Mouse (Mus musculus) urinary bladder, postnatal 14 days (tissue): Measurements from ENCODE around the gene Erc2.

Experiments used
- DNase-seq: peaks from one replicate; pipeline ENCODE4 v3.0.0; 2021; ENCODE audit warnings: low spot score

Gene Erc2

DNA sequence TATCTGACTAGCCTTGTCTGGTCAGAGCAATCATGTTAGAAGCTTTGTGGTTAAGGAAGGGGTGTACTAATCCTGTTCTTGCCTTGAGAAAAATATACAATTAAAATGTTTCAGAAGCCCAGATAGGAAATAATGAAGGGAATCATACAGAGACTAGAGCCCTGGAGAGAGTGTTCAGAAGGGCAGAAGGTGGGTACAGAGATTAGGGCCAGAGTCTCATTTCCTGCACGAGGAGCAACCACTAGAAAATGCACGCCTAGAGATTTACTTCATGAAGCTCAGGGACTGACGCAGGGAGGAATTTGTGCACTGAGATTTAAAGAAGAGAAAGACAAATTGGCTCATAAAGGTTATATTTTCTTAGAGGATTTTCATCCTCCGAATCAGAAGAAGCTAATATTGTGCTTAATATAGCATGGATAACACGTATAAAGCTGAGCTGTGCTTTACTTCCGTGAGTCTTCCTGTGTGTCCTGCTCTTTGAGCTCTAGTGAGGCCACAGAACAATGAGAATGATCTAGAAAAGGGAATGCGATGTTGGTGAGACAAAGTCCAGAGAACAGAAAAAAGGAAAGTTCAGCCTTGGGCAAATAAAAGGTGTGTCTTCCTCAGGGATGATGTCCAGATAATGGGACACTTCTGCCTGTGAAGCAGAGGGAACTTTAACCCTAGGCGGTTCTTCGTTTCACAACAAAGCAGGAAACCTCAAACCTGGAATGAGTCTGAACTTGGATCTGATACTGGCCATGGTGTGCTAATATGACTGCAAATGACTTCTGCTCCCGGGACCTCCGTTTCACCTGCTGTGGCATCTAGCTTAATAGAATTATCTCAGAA lies 45.0 kb downstream of the Erc2 start:
- no peak for DNase-seq

DNA sequence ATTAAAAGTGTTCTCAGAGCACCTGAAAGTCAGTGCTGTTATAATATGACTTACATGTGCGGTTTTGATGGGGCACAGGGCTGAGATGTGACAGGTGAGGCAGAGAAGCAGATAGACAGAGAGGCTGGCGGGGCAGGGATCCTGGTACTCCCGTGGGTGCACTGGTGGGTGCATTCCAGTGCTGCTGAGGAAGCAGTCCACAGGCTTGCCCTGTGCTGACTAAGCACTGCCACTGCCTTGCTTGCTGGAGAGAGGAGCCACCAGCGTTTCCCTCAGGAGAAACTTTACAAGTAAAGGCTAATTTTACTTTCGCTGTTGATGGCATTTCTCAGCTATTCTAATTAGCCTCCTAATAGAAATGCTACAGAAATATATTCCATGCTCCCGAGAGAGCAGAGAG lies 45.9 kb downstream of the Erc2 start:
- DNase-seq, result no peak

DNA sequence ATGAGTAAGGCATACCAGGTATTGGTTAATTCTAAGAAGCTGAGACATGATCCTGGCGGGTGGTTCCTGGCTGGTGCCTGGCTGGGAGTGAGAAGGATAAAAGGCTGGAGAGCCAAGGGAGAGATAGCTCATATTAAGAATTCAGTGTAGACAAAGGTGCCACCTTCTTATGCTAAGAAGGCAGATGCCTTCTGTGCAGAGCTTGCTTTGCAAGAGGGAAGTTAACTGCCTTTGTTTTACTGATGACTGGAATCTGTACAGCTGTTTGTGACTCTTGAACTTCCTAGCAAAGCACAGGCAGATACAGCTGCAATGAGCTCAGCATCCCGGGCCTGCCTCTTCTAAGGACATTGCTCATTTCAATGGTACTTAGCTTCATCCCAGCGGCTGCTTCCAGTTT lies 47.7 kb downstream of the Erc2 start:
- no peak for DNase-seq

DNA sequence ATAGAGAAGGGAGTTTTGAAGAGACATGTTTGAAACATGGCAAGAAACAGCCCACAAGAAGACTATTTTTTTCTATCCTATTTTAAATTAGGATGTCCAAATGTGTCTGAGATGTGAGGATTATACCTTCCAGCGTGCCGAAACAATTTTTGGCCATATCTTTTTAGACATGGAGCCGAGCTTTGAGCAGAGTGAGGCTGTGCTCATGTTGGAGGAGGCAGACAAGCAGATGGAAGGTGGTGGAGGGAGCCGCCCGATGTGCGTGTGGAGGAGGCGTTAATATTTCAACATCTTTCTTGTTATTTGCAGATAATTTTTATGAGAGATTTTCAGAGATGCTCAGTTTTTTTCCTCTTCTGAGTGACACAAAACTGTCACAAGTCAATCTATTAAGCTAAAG lies 50.5 kb downstream of the Erc2 start:
- no peak for DNase-seq

DNA sequence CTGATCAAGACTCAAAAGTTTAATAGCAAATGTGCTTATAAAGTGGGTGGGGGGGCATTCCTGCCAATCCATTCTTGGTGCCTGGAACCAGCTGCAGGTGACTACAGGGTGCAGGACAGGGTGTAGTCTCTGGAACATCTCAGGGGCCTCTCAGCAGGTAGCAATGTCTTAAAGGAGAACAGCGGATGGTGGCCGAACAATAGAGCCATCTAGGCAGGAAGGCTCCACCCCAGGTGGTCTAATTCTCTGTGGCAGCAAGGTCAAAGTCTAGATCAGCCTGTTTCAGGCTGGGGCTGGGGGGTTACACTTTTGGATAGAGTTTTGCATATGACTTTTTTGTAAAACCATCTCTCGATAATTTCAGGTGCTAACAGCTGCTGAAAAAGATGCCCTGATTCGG lies 51.9 kb downstream of the Erc2 start:
- DNase-seq, result no peak

DNA sequence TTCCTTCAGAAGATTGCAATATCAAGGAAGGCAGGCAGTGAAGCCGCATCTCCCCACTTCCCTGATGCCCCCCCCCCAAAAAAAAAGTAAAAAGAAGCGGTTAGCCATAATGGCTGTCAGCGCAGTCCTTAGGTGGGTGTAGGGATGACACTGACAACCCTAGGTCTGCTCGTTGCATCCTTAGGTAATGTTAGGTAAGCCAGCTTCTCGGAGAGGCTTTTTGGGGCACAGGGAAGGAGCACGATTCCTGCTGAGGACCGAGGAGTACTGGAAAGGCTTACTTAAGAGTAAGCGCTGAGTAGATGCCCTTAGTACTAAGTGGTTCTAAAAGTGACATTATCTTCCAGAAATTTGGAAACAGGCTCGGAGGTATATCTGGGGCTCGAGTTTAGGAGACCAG lies 52.3 kb downstream of the Erc2 start:
- DNase-seq, result no peak

DNA sequence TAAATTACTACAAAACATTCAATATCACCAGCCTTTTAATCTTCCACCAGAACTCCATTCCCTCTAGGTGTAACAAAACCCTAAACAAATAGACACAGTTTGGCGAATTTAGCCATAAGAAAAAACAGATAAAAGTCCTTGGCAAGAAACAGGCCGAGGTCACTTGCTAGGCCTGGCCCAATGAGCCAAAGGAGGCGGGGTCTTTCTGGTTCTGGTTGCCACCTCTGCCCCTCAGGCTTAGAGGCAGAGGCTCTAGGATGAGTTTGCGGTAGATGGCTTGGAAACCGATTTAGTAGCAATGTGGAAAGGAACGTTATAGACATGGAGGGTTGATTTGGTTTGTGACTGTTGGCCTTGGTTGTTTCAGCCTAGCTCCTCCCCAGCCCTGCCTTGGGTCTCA lies 52.8 kb downstream of the Erc2 start:
- no peak for DNase-seq

DNA sequence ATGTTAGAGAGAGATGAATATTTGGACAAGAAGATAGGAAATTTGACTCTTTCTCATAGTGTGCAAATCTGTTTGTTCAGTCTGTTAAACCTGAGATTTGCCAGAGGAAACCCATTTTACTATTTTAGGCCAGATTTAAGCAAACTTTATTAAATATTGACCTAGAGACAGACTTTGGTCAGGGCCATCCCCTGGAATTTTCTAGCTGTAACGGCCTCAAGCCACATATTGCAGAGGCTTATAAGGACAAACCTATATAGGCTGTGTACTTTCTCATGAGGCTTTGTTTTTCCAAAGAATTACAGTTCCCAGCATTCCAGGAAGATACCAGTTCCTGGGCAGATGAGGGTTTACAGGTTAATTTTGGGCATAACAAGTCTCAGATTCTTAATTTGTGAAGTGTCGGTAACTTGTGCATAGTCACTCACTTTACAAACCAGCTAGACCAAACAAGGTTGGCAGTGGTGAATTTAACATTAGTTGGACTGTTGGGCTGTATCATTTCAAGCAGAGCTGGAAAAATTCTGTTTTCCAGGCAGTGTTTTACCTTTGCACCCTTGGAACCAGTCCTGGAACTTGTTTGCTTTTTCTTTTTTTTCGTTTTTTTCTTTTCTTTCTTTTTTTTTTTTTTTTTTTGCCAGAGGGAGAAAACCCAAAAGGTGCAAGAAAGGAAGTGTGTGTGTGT lies 60.3 kb downstream of the Erc2 start:
- no peak for DNase-seq

DNA sequence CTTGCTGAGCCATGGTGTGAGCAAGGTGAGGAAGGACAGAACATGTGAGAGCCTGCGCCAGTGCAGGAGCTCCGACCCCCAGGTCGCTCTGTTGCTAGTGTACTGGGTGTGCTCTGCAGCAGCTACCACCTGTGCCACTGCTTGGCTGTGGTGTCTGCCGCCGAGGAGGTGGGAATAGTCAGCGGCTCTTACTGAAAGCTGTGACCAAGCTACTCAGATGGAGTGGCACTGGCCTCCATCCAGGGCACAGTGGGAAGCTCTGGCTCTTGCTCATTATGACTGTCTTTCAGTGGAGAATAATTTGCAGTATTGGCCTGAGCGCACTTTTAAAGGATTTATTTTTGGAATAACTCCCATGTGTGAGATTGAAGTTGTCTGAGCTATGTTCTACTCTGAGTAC lies 73.6 kb downstream of the Erc2 start:
- DNase-seq, result no peak

DNA sequence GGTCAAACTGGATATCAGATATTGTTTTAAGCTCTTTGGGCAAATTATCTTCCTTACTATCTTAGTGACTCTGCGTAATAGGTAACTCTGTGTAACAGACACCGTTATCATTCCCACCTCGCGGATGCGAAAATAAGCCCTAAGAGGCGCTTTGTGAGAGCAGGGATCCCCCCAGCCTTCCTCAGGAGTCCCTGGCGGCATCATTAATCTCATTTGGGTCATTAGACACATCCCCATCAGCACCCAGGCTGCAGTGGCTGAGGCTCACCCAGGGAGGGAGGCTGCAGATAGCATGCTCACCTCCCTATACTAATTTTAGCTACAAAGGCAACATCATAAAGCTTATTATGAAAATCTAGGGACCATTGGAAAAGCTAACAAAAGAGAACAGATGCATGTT lies 95.1 kb downstream of the Erc2 start:
- no peak for DNase-seq

DNA sequence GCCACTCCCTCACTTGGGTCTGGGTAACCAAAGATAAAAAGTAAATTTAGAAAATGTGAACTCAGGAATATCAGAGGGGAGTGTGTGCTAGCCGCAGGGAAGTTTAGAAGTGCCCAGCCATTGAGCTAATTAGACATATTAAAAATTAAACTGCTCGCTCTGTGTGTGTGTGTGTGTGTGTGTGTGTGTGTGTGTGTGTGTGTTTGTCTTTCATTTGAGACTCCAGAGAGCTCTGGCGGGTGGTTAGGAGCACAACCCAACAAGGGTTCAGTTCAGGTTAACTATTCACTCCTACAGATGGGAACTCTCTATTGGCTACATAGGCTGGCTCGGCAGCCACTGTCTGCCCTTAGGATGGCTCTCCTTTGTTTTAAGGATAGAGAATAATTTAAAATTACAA lies 97.4 kb downstream of the Erc2 start:
- no peak for DNase-seq

DNA sequence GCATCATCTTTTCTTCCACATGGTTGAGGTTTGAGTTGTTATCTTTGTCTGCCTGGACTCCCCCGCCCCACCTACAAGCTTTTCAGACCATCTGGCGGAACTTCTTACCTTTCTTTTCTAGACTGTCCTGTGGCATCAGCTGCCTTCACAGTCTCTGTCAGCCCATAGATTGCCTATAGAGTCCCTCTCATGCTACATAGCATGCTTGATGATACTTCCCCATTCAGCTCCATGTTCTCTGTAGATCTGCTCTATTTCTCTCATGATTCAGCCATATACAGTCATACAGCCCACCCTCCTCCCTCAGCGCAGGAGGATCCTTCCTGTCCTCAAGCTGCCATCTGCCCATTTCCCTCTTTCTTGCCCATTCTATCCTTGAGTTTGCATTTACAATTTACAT lies 98.7 kb downstream of the Erc2 start:
- no peak for DNase-seq

DNA sequence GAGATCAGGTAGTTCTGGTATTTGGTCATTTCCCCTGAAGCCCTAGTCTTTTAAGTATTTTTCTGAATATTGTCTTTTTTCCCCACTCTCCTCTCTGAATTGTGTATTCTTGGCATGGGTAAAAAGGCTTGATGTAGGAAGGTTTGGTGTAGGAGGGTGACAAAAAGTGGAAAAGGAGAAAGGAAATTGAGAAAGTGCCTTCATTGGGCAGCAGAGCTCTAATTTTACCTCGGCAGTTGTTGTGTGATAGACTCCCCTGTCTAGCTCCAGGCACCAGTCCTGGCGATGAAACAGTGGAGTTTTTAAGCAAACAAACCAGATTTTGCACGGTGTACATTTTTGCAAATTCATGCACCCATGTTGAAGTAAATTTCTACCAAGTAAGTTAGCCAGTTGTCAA lies 99.5 kb downstream of the Erc2 start:
- DNase-seq, result no peak

DNA sequence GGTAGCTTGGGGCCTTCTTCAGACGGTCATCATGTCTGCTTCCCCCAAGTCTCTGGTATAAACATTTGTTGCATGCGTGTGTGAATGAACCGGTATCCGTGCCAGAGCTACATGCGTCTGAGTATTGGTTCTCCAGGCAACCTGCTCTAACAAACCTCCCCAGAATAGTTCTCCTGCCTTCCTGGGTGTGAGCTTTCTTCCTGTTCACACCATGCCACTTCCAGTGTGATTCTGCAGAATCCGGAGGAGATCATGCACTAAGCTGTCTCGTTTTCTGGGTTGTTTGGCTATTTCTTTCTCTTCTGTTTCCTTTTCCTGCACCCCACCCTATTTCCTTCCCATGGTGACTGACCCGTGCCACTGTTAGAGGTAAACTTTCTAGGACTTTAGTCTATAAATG lies 105.3 kb downstream of the Erc2 start:
- no peak for DNase-seq

DNA sequence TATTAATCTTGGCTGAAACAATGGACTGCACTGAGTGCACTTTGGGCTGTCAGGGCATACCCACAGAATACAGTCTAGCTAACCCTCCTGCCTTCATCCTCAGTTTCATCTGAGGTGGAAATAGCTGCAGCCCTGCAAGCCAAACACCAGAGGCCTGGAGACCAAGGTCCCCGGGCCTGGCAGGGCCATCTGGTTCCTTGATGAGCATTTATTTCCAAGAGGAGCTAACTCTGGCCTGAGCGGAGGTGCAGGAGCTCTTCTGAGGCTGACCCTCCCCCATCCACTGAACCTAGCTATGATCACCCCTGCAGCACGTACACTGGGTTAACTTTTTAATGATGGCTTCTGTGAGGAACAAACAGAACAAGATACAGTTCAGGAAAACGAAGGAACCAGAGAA lies 108.9 kb downstream of the Erc2 start:
- no peak for DNase-seq

DNA sequence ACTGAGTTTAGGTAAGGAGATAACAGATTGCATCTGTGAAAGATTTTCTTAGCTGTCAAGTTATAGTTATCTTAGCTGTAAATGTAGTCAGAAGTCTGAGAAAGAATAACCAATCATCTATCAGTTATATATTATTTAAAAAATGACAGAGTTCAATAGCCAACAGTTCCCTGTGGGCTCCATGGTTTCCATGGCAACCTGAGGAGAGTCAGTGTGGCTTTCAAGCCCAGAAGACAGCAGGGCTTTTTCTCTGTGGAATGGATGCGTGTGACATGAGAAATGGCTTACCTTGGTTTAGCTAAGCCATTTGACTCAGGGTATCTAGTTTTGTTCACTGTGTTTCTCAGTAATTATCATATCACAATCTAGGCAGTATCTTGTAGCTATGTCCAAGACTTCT lies 117.2 kb downstream of the Erc2 start:
- DNase-seq, result no peak

DNA sequence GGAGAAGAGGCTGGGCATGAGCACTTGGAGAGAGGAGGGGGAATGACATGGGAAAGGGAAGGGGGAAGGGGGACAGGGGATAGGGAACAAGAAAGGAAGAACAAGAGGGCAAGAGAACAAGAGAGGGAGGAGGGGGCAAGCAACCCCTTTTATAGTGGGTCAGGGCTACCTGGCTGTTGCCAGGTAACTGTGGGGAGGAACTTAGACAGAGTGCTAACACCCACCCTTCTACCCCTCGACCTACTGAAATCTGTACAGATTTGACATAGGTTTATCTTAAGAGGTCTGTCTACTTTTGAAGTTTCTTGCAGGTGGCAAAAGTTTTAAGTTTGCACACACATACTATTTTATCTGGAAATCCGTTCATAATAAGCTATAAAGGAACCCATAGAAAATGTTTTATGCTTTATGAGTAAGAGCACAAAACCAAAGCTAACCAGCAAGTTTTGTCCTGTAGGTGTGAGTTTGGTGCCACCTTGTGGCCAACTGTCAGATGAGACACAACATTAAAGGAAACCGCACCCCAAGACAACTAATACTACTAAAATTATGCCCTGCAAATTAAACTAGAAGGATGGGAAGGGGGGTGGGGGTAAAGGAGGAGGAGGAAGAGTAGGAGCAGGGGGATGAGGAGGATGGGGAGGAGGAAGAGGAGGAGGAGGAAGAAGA lies 119.2 kb downstream of the Erc2 start:
- DNase-seq, result peak; percentile 72

DNA sequence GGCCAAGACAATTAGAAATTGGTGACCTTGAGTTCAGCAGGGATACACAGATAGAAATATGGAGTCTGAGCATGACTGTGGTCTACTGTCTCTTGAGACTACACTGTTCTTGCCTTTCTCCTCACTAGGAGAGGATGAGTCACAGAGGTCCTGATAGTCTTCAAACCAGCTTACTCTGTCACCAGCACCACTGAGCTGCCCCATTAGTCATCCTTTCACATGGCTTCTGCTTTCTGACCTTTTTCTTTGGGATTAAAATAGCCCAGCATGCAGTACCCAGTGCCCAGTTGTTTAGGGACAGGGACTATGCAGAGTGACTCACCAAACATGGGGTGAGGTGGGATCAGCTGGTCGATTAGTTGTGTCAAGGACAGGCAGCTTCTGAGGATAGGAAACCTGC lies 132.1 kb downstream of the Erc2 start:
- DNase-seq, result no peak

DNA sequence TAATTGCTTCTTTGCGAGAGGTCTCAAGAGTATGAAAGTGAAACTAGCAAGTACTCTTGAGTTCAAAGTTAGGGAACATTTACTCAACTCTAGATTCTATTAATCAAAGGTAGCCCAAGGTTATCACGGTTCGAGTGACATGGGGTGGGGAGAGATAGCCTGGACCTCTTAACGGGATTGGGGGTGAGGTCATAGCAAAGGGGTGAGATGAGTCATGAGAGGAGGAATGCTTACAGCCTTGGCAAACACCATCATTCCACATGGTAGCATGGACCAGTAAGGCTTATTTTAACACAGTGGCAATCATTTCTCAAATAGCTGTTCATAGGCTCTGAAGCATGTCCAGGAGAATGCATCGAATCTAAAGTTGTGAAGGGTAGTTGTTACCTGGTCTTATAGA lies 134.7 kb downstream of the Erc2 start:
- no peak for DNase-seq

DNA sequence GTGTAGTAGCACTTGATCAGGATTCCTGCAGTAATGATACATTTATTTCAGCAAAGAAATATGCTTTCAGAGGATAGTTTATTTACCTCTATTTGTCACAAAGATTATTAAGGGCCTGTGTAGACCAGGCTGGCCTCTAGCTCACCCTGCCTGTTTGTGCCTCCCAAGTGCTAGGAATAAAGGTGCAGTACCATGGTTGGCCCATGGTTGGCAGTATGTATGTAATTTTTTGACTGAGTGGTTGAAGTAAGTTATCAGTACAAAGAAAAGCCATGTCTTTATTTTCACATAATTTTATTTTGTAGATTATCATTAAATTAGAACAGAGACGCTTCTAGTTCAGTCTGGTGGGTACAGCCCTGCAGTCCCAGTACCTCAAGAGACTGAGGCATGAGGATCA lies 136.0 kb downstream of the Erc2 start:
- DNase-seq, result no peak

DNA sequence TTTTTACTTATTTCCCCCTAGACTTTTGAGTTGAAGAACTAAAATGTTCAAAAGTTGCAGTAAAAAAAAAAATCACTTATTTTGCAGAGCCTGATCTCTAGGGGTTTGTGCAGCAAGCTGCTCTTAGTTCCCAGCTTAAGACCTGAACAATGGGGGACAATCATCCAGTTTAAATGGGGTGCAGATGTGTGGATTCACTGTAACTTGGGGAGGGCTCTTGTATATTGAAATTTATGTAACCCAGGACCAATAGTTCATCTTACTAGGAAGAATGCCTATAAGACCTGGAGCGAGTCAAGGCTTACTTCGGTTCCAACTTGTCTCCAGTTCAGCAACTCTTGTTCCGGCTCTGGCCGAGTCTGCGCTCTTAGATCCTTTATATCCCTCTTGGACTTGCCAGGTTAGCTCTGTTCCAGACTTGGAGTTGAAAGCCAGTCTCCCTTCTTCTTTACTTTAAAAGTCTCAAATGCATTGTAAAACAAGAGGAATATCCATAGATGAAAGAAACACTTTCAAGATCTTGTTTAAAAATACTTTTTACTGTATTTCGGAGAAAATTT lies 136.9 kb downstream of the Erc2 start:
- DNase-seq, result no peak

DNA sequence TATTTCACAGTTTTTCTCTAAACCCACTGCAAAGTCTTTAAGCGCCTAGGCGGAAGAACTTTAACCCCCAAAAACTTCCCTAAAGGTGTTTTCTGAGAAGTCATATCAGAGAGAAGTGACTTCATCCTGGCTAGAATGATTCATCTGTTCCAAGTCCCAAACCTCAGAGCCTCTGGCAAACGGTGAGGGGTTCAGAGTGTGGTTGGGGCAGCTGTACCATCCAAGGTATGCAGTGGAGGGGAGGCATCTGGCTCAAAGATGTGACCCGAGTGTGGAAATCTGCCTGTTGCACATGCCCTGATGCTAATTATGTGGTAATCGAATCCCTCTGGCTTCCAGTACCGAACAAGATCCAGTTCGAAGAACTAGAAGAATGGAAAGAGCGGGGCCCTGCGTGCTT lies 137.8 kb downstream of the Erc2 start:
- DNase-seq, result no peak

DNA sequence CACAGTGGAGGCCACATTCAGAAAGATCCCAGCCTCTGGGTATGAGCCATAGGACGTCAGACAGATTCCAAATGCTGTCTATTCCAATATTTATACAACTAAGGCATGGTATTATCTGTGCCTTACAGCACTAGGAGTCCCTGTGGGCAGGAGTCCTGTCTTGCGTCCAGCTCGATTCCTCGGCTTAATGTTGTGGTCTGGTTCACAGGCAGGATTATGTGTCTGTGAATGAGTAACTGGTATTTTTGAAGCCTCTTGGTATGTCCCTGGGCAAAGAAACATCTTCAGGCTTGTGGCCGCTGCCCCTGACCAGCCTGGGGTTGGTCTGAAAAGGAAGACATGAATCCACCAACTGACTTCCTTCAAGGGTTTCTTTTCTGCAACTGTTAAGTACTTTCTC lies 153.1 kb downstream of the Erc2 start:
- no peak for DNase-seq
